10 mouse cellular contexts compared by ENCODE assay signal in the genomic region with DNA sequence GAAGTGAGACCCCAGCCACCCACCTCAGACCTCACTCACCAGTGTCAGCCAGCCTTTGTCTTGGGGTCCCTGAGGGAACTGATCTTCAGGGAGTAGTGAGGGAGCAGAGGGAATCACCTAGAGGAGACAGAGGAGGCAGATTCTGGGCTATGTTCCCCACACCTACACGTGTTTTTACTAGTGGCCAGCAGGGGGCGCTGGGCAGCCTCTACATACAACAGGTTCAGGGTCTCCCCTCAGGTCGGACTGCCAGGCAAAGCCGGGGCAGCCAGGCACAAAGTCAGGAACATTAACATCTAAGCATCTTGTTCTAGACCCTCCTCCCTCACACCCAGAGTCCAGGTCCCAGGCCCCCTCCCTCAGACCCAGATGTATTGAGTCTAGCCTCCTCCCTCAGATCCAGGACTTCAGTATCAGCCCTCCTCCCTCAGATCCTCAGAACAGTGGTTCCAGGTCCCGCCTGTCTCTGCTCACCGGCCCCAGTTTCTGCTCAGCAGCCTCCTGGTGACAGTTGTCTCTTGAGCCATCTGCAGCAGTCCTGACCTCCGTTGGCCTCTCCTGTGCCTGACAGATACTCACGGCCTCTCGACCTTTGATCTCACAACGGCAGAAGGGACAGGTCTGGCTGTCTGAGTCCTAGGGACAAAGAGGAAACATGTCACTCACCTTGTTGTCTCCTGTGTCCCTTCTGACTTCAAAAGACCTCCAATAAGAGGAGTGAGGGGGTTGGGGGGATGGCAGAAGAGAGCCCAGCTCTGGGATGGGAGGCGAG. TPM values are rescaled to one million over a fixed set of nuclear protein-coding genes. Genes with fewer than 3 reads are reported as not detected.
DNase-seq lines count a peak whose midpoint lies in the region; ATAC-seq lines count a peak whose summit lies in the region.
"Had no signal": no experiment of that assay in that cellular context is flagged by ENCODE, and none has a peak within 500 bp of the region (broad histone marks: within the 10 kb centered on the region; RNA-seq: fewer than 3 reads in every experiment).

No protein-coding gene starts in this region.

- no peaks in the 10 kb centered on the region for H3K36me3 ChIP-seq in hindbrain, embryonic 10.5 days
- H3K36me3 ChIP-seq in hindbrain, embryonic 14.5 days (replicated peaks; ENCODE audit: control insufficient read depth, insufficient read depth) = no peaks in the 10 kb centered on the region
- 0 out of 2 replicates have a peak, but pooled peaks cover under 1% of the 10 kb centered on the region for H3K36me3 ChIP-seq in liver, embryonic 16.5 days (ENCODE audit: control insufficient read depth, insufficient read depth)
- H3K36me3 ChIP-seq: G1E; heart, embryonic 15.5 days had no signal

- peaks cover 18% of the 10 kb centered on the region for H3K4me1 ChIP-seq in hindbrain, embryonic 10.5 days (replicated peaks)
- no peaks in the 10 kb centered on the region for H3K4me1 ChIP-seq in hindbrain, embryonic 14.5 days (replicated peaks; ENCODE audit: control insufficient read depth, insufficient read depth, low read length)
- peaks cover 4% of the 10 kb centered on the region for H3K4me1 ChIP-seq in liver, embryonic 16.5 days (ENCODE audit: control insufficient read depth, low read depth, low read length)

- peaks cover 11% of the 10 kb centered on the region; the same call in 1 of the 2 replicates for H3K9me3 ChIP-seq in hindbrain, embryonic 10.5 days
- no peaks in the 10 kb centered on the region for H3K9me3 ChIP-seq in hindbrain, embryonic 14.5 days (ENCODE audit: control insufficient read depth, low read length)
- no peaks in the 10 kb centered on the region for H3K9me3 ChIP-seq in liver, embryonic 16.5 days (replicated peaks; ENCODE audit: control insufficient read depth, low read length)
- H3K9me3 ChIP-seq: heart, embryonic 15.5 days had no signal

- H3K27ac ChIP-seq in hindbrain, embryonic 10.5 days = peak overlapping the region; percentile 53
- H3K27ac ChIP-seq in hindbrain, embryonic 14.5 days = no peak overlapping the region
- no peak overlapping the region for H3K27ac ChIP-seq in liver, embryonic 16.5 days (ENCODE audit: low read length)
- H3K27ac ChIP-seq: heart, embryonic 15.5 days had no signal

- no peak for ATAC-seq in hindbrain, embryonic 14.5 days (ENCODE audit: low FRiP score)
- peak; percentile 68 for ATAC-seq in liver, embryonic 16.5 days (ENCODE audit: low read depth)

- no peak overlapping the region for H3K4me3 ChIP-seq in hindbrain, embryonic 10.5 days
- no peak overlapping the region for H3K4me3 ChIP-seq in hindbrain, embryonic 14.5 days (replicated peaks; ENCODE audit: low read length)
- no peak overlapping the region for H3K4me3 ChIP-seq in liver, embryonic 16.5 days (ENCODE audit: low read depth, low read length)
- H3K4me3 ChIP-seq: heart, embryonic 15.5 days had no signal

- H3K9ac ChIP-seq in hindbrain, embryonic 14.5 days = no peak overlapping the region
- no peak overlapping the region for H3K9ac ChIP-seq in liver, embryonic 16.5 days (ENCODE audit: low read depth, low read length)
- H3K9ac ChIP-seq: heart, embryonic 15.5 days had no signal

- H3K4me2 ChIP-seq in hindbrain, embryonic 14.5 days (replicated peaks) = no peak overlapping the region
- no peak overlapping the region for H3K4me2 ChIP-seq in liver, embryonic 16.5 days (ENCODE audit: low read depth, low read length)
- H3K4me2 ChIP-seq: heart, embryonic 15.5 days had no signal

- DNase-seq in hindbrain, embryonic 10.5 days (ENCODE audit: low spot score) = peak; percentile 24
- DNase-seq in hindbrain, embryonic 14.5 days (ENCODE audit: low spot score) = no peak
- DNase-seq in 416B (ENCODE audit: low read depth) = peak; percentile 47
- peak; percentile 33 for DNase-seq in c-Kit-positive CD71-negative TER-119-negative erythroid progenitor cells, embryonic 14.5 days (ENCODE audit: low read depth)
- no peak for DNase-seq in urinary bladder, adult 2 months (ENCODE audit: low spot score)
- no peak for DNase-seq in heart, adult 9 months (ENCODE audit: low spot score in 2 of 2)
- DNase-seq in frontal cortex, postnatal 14 days (ENCODE audit: low spot score in 2 of 2) = no peak

- H3K27me3 ChIP-seq in hindbrain, embryonic 10.5 days (ENCODE audit: insufficient read depth, poor library complexity, severe bottlenecking) = peaks cover 4% of the 10 kb centered on the region; the same call in 1 of the 2 replicates
- no peaks in the 10 kb centered on the region for H3K27me3 ChIP-seq in hindbrain, embryonic 14.5 days (ENCODE audit: control insufficient read depth, insufficient read depth, low read length)
- no peaks in the 10 kb centered on the region for H3K27me3 ChIP-seq in liver, embryonic 16.5 days (ENCODE audit: control insufficient read depth, insufficient read depth, low read depth, low read length)
- H3K27me3 ChIP-seq: heart, embryonic 15.5 days had no signal

- WGBS in hindbrain, embryonic 10.5 days = 31% methylated on average over 11 of the region's 11 CpGs
- 38% methylated on average over 11 of the region's 11 CpGs for WGBS in hindbrain, embryonic 14.5 days
- WGBS in liver, embryonic 16.5 days (ENCODE audit: insufficient replicate concordance) = 24% methylated on average over 11 of the region's 11 CpGs

RNA-seq across cellular contexts. Expression of a gene that starts 11.7 kb away (rescaled TPM):
- polyA plus RNA-seq in hindbrain, embryonic 10.5 days (2016; fragmentation: Nextera tagmentation; extraction: Ambion mirVana) = 1.2 and 1.8 TPM in 2 replicates
- polyA plus RNA-seq in hindbrain, embryonic 14.5 days (2014; fragmentation: Nextera tagmentation; extraction: Ambion mirVana) = not detected in 2 replicates
- polyA plus RNA-seq in liver, embryonic 16.5 days (2015; fragmentation: Nextera tagmentation; extraction: Ambion mirVana) = 4.7 and 5.4 TPM in 2 replicates
- polyA plus RNA-seq in urinary bladder, adult 2 months (2012; rRNA removed) = 25.6 and 37.5 TPM in 2 replicates
- polyA plus RNA-seq: G1E had no signal

RNA-seq across cellular contexts. Expression of a gene that starts 14.1 kb away (rescaled TPM):
- polyA plus RNA-seq in hindbrain, embryonic 10.5 days (2016; fragmentation: Nextera tagmentation; extraction: Ambion mirVana) = 46.8 and 57.3 TPM in 2 replicates
- 17.5 and 18.8 TPM in 2 replicates for polyA plus RNA-seq in hindbrain, embryonic 14.5 days (2014; fragmentation: Nextera tagmentation; extraction: Ambion mirVana)
- polyA plus RNA-seq in liver, embryonic 16.5 days (2015; fragmentation: Nextera tagmentation; extraction: Ambion mirVana) = 7.4 and 9.7 TPM in 2 replicates
- 171 and 177 TPM in 2 replicates for polyA plus RNA-seq in urinary bladder, adult 2 months (2012; rRNA removed)
- polyA plus RNA-seq: G1E had no signal

RNA-seq across cellular contexts. Expression of a gene that starts 34.7 kb away (rescaled TPM):
- polyA plus RNA-seq in hindbrain, embryonic 10.5 days (2016; fragmentation: Nextera tagmentation; extraction: Ambion mirVana) = 89.0 and 99.8 TPM in 2 replicates
- polyA plus RNA-seq in hindbrain, embryonic 14.5 days (2014; fragmentation: Nextera tagmentation; extraction: Ambion mirVana) = 46.7 and 49.5 TPM in 2 replicates
- 12.9 and 15.8 TPM in 2 replicates for polyA plus RNA-seq in liver, embryonic 16.5 days (2015; fragmentation: Nextera tagmentation; extraction: Ambion mirVana)
- polyA plus RNA-seq in urinary bladder, adult 2 months (2012; rRNA removed) = 37.9 and 38.6 TPM in 2 replicates

RNA-seq across cellular contexts. Expression of a gene that starts 37.6 kb away (rescaled TPM):
- polyA plus RNA-seq in hindbrain, embryonic 10.5 days (2016; fragmentation: Nextera tagmentation; extraction: Ambion mirVana) = 0.60 and 0.78 TPM in 2 replicates
- 0.58 and 0.97 TPM in 2 replicates for polyA plus RNA-seq in hindbrain, embryonic 14.5 days (2014; fragmentation: Nextera tagmentation; extraction: Ambion mirVana)
- polyA plus RNA-seq in liver, embryonic 16.5 days (2015; fragmentation: Nextera tagmentation; extraction: Ambion mirVana) = 4.1 and 4.4 TPM in 2 replicates
- 10.8 and 10.9 TPM in 2 replicates for polyA plus RNA-seq in urinary bladder, adult 2 months (2012; rRNA removed)

Comparison
In these comparisons a context has a peak if more than half of its experiments do, and no peak if none do; other contexts are left out.
1. DNase-seq: peak in hindbrain, embryonic 10.5 days (single experiment), 416B (single experiment) and c-Kit-positive CD71-negative TER-119-negative erythroid progenitor cells, embryonic 14.5 days (single experiment); none in hindbrain, embryonic 14.5 days (single experiment), urinary bladder, adult 2 months (single experiment), heart, adult 9 months (0 of 2) and frontal cortex, postnatal 14 days (0 of 2).